Mouse (Mus musculus) brain, embryonic 14.5 days (tissue): Measurements from ENCODE around the gene Pmvk.

Experiments
- CTCF ChIP-seq: fragments of 200-500 bp; IDR thresholded peaks from 2 replicates; pipeline ENCODE4 v1.5.1; 2012; ENCODE audit warnings: inconsistent platforms, mild to moderate bottlenecking, moderate library complexity, borderline replicate concordance; ENCODE audit not compliant: insufficient read depth, insufficient read length; ENCODE audit errors: extremely low read depth
- POLR2A ChIP-seq: fragments of 200-500 bp; IDR thresholded peaks from 2 replicates; pipeline ENCODE4 v1.6.1; 2012; ENCODE audit warnings: mild to moderate bottlenecking, inconsistent platforms, borderline replicate concordance; ENCODE audit not compliant: poor library complexity, insufficient read depth, insufficient read length, severe bottlenecking; ENCODE audit errors: extremely low read depth

- no peak for TF ChIP-seq POLR2A
- no peak for TF ChIP-seq CTCF
Observed at GRCm38 (mm10) chr3:89454401-89455177, at the start of gene Pmvk.
